Mouse (Mus musculus): ENCODE results near the gene 9430015G10Rik. TPM values are rescaled to one million over a fixed set of nuclear protein-coding genes. Genes with fewer than 3 reads are reported as not detected.

The 9430015G10Rik gene
- 2.3 TPM for polyA plus RNA-seq (2014; fragmentation: Illumina TruSeq; extraction: RNeasy Lipid Tissue Mini Kit (QIAGEN cat#74804); ENCODE audit: low read depth, low replicate concordance)

DNA sequence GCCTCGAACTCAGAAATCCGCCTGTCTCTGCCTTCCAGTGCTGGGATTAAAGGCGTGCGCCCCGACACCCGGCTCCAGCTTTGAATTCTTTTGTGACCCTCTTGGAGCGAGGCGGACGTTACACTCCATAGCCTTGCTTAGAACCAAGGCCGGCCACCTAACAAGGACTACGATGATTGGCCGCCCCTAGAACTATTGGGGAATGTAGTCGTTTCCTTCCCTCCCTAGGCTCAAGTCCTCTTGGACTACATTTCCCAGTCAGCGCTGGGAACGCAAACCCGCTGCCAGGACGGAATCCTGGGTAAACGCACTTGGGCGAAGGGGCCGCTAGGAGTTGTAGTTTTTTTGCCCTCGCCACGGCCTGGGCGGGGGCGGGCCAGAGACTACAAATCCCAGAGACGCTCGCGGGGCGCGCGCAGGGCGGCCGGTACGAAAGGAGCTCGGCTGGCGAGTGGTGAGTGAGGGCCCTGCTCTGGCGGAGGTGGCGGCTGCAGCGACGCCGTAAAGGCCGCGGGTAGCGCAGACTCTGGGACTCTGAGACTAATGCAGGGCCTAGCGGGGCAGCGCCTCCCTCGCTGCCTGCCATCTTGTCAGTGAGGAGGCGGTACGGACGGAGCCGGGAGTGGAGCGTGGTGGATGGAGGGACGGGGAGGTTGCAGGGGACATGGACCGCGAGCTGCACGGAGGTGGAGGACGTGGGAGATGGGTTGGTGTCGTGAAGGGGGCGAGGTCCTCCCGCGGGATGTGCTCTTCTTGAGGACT is at the start of gene 9430015G10Rik:
TSS of gene 9430015G10Rik (plus strand) at position 413 of the 762 bp plus-strand sequence.

DNA sequence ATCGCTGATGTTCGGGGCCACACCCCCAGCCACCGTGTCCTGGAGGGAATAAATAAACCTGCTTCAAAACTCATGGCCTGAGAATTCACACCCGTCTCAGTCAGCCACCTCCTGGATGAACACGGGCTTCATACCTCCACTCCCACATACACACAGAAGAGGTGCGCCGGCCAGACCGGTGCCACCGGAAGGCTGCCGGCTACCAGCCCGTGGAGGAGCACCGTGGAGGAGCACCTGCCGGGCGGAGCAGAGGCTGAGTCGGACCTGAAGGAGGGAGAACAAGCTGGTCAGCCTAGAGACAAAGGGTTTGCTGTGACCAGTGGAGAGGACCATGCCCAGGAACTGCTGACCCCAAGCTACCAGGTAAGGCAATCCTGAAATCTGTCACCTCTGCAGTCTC is 20.7 kb downstream of the 9430015G10Rik start, which contains the start of gene Rnf223:
TSS of gene Rnf223 (plus strand) at position 78 of the 400 bp plus-strand sequence.

Other genes with a start within 250 kb of the 9430015G10Rik start
- gene Tas1r3, start 246.6 kb upstream of the 9430015G10Rik start, polyA plus RNA-seq (2014; fragmentation: Illumina TruSeq; extraction: RNeasy Lipid Tissue Mini Kit (QIAGEN cat#74804); ENCODE audit: low read depth, low replicate concordance), result not detected
- gene Cptp, start 240.5 kb upstream of the 9430015G10Rik start, polyA plus RNA-seq (2014; fragmentation: Illumina TruSeq; extraction: RNeasy Lipid Tissue Mini Kit (QIAGEN cat#74804); ENCODE audit: low read depth, low replicate concordance), result 5.8 TPM
- 3.3 TPM for gene Ints11, start 240.4 kb upstream of the 9430015G10Rik start, polyA plus RNA-seq (2014; fragmentation: Illumina TruSeq; extraction: RNeasy Lipid Tissue Mini Kit (QIAGEN cat#74804); ENCODE audit: low read depth, low replicate concordance)
- gene Pusl1, start 218.2 kb upstream of the 9430015G10Rik start, polyA plus RNA-seq (2014; fragmentation: Illumina TruSeq; extraction: RNeasy Lipid Tissue Mini Kit (QIAGEN cat#74804); ENCODE audit: low read depth, low replicate concordance), result 1.8 TPM
- 0.82 TPM for gene Acap3, start 218.2 kb upstream of the 9430015G10Rik start, polyA plus RNA-seq (2014; fragmentation: Illumina TruSeq; extraction: RNeasy Lipid Tissue Mini Kit (QIAGEN cat#74804); ENCODE audit: low read depth, low replicate concordance)
- gene Ube2j2, start 166.2 kb upstream of the 9430015G10Rik start, polyA plus RNA-seq (2014; fragmentation: Illumina TruSeq; extraction: RNeasy Lipid Tissue Mini Kit (QIAGEN cat#74804); ENCODE audit: low read depth, low replicate concordance), result 81.4 TPM
- 8.2 TPM for gene C1qtnf12, start 147.7 kb upstream of the 9430015G10Rik start, polyA plus RNA-seq (2014; fragmentation: Illumina TruSeq; extraction: RNeasy Lipid Tissue Mini Kit (QIAGEN cat#74804); ENCODE audit: low read depth, low replicate concordance)
- 7.2 TPM for gene B3galt6, start 117.3 kb upstream of the 9430015G10Rik start, polyA plus RNA-seq (2014; fragmentation: Illumina TruSeq; extraction: RNeasy Lipid Tissue Mini Kit (QIAGEN cat#74804); ENCODE audit: low read depth, low replicate concordance)
- gene Sdf4, start 117.1 kb upstream of the 9430015G10Rik start, polyA plus RNA-seq (2014; fragmentation: Illumina TruSeq; extraction: RNeasy Lipid Tissue Mini Kit (QIAGEN cat#74804); ENCODE audit: low read depth, low replicate concordance), result 205 TPM
- gene Tnfrsf4, start 96.1 kb upstream of the 9430015G10Rik start, polyA plus RNA-seq (2014; fragmentation: Illumina TruSeq; extraction: RNeasy Lipid Tissue Mini Kit (QIAGEN cat#74804); ENCODE audit: low read depth, low replicate concordance), result not detected
- not detected for gene Tnfrsf18, start 83.8 kb upstream of the 9430015G10Rik start, polyA plus RNA-seq (2014; fragmentation: Illumina TruSeq; extraction: RNeasy Lipid Tissue Mini Kit (QIAGEN cat#74804); ENCODE audit: low read depth, low replicate concordance)
- not detected for gene Ttll10, start 50.6 kb upstream of the 9430015G10Rik start, polyA plus RNA-seq (2014; fragmentation: Illumina TruSeq; extraction: RNeasy Lipid Tissue Mini Kit (QIAGEN cat#74804); ENCODE audit: low read depth, low replicate concordance)
- not detected for gene Rnf223, start 20.5 kb downstream of the 9430015G10Rik start, polyA plus RNA-seq (2014; fragmentation: Illumina TruSeq; extraction: RNeasy Lipid Tissue Mini Kit (QIAGEN cat#74804); ENCODE audit: low read depth, low replicate concordance)
- gene Agrn, start 87.5 kb downstream of the 9430015G10Rik start, polyA plus RNA-seq (2014; fragmentation: Illumina TruSeq; extraction: RNeasy Lipid Tissue Mini Kit (QIAGEN cat#74804); ENCODE audit: low read depth, low replicate concordance), result 7.5 TPM
- not detected for gene Isg15, start 90.8 kb downstream of the 9430015G10Rik start, polyA plus RNA-seq (2014; fragmentation: Illumina TruSeq; extraction: RNeasy Lipid Tissue Mini Kit (QIAGEN cat#74804); ENCODE audit: low read depth, low replicate concordance)
- gene AW011738, start 93.3 kb downstream of the 9430015G10Rik start, polyA plus RNA-seq (2014; fragmentation: Illumina TruSeq; extraction: RNeasy Lipid Tissue Mini Kit (QIAGEN cat#74804); ENCODE audit: low read depth, low replicate concordance), result 0.41 TPM
- 1.1 TPM for gene Perm1, start 105.9 kb downstream of the 9430015G10Rik start, polyA plus RNA-seq (2014; fragmentation: Illumina TruSeq; extraction: RNeasy Lipid Tissue Mini Kit (QIAGEN cat#74804); ENCODE audit: low read depth, low replicate concordance)
- gene Plekhn1, start 124.9 kb downstream of the 9430015G10Rik start, polyA plus RNA-seq (2014; fragmentation: Illumina TruSeq; extraction: RNeasy Lipid Tissue Mini Kit (QIAGEN cat#74804); ENCODE audit: low read depth, low replicate concordance), result 1.8 TPM
- 6.1 TPM for gene Noc2l, start 126.0 kb downstream of the 9430015G10Rik start, polyA plus RNA-seq (2014; fragmentation: Illumina TruSeq; extraction: RNeasy Lipid Tissue Mini Kit (QIAGEN cat#74804); ENCODE audit: low read depth, low replicate concordance)
- gene Samd11, start 145.7 kb downstream of the 9430015G10Rik start, polyA plus RNA-seq (2014; fragmentation: Illumina TruSeq; extraction: RNeasy Lipid Tissue Mini Kit (QIAGEN cat#74804); ENCODE audit: low read depth, low replicate concordance), result not detected
- gene Vmn2r-ps159, start 221.1 kb downstream of the 9430015G10Rik start, polyA plus RNA-seq (2014; fragmentation: Illumina TruSeq; extraction: RNeasy Lipid Tissue Mini Kit (QIAGEN cat#74804); ENCODE audit: low read depth, low replicate concordance), result not detected